Mouse (Mus musculus) C2C12 (cell line): ENCODE results near the gene Fli1.

ENCODE experiments used
- CEBPB ChIP-seq: IDR thresholded peaks from one replicate; pipeline ENCODE4 v1.6.1; 2011; ENCODE audit warnings: low read depth, mild to moderate bottlenecking, control low read depth, moderate library complexity
- CTCF ChIP-seq: IDR thresholded peaks from one replicate; pipeline ENCODE4 v1.5.1; 2011; ENCODE audit not compliant: control insufficient read depth, insufficient read depth, insufficient read length
- MAX ChIP-seq: IDR thresholded peaks from one replicate; pipeline ENCODE4 v1.6.1; 2011; ENCODE audit warnings: mild to moderate bottlenecking, control low read depth
- USF1 ChIP-seq: IDR thresholded peaks from one replicate; pipeline ENCODE4 v1.6.1; 2011; ENCODE audit warnings: low read depth, mild to moderate bottlenecking, control low read depth, moderate library complexity

DNA sequence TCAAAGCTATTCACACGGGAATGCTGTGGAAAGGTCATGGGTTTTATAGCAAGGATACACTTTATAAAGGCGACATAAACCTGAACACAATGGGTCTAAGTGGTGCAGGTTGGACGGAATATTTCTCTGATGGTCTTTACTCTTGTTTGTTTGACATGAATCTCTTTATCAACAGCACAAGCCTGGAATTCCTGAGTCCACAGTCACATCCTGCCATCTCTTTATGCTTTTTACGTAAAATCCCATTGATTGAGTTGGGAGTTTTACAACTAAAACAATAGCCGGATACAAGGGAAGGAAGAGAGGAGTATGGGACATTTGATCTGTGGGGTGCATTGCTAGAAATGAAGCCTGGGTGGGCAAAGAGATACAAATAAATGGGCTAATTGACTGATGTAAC lies 16.9 kb downstream of the Fli1 start:
- TF ChIP-seq CTCF (no peak), USF1 (no peak), CEBPB (no peak), MAX (no peak)
